Mouse (Mus musculus) naive thymus-derived CD4-positive, alpha-beta T cell, adult 2 months (primary cell): ENCODE data around the gene Uba2.
"Not testable (repeated sequence)": the region's sequence is repeated elsewhere in the genome, so short reads cannot be mapped to it uniquely, and the experiment has no call there.

Experiments
- DNase-seq: peaks from one replicate; pipeline ENCODE4 v3.0.0-alpha.2; 2011; ENCODE audit warnings: low read depth

Gene Uba2

DNA sequence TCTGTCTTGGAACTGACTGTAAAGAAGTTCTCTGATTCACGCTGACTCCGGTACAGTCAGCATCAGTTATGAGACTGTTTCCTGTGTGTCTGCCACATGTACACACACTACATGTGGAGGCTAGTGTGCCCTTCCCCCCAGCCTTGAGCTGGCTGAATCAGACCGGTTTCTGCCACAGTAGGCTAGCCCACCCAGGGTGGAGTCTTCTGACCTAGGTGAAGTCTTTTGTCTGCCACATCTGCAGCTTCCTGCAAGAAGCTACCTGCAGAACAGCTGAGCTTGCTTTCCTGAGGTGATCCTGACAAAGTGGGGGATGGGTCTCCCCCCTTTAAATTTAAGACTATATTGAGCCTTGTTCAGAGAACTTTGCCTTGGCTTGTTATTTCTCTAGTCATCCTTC is at the start of gene Uba2:
Gene Uba2 (minus strand): TSS at position 146 of the 400 bp plus-strand sequence.
- DNase-seq = no peak

DNA sequence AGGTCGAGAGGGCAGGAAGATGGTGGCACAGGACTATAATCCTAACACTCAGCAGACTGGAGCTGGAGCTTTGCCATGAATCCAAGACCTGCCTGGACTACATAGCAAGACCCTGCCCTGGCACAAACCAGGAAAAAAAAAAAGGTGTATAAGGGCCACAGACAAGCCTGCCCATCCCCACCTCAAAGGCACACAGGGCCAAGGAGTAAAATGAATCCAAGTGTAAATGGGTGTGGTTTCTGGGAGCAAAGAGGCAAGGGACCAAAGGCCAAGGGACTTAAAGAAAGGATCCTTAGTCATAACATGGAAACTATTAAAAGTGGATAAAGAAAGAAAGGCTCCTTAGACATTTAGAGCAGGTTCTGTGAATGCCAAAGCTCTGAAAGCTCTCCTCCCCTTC is 49.1 kb upstream of the Uba2 start:
- DNase-seq = no peak

DNA sequence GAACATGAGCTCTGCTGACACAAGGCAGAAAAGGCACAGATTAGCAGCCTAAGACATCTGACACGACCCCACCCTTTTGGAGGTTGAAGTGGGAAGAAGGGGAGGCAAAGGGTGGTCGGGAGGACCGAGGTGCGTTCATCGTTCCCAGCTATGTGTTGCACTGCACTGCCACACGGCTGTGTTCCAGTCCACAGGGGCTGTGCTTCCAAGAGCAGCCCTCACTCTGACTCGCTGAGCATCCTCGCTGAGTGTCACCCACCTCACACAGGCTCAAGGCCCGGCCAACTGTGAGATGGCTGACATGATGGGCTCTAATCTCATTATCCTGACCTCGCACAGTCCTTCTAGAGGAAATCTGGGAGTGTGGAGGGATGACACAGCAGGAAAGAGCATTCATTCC is 47.1 kb upstream of the Uba2 start:
- no peak for DNase-seq

DNA sequence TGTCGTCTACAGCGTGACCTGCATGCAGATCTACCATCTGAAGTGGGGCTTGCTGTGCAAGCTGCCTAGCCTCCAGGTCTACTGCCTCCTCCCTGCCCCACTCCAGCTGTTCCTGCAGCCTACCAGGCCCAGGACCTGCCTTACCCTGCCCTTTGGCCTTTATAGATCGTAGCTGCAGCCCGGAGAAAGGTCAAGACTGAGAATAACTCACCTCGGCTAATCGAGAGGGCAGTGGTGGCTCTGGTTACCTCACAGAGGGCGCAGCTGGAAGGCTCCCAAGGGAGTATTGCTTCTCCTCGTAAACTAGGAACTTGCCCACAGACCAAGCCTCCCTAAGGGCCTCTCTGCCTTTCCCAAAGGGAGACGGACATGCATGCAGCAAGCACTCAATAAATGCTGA is 46.1 kb upstream of the Uba2 start:
- no peak for DNase-seq

DNA sequence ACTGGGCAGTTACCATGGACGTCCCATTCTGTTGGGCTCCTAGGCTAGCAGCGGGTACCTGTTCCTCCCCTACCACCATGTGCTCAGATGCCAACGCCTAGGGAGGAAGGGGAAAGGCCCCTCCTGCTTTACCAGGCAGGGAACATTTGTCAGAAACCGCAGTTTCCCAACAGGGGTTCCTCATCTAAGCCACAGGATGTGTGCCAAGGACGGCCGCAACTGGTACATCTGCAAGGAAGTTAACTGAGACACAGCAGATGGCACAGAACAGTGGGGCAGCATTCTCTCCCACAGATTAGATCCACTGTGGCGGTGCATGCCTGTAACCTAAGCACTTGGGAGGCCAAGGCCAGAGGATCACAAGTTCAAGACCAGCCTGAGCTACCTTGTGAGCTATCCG is 45.2 kb upstream of the Uba2 start:
- DNase-seq = no peak

- no peak for DNase-seq
Observed at GRCm38 (mm10) chr7:34213281-34213680, 43.9 kb upstream of the Uba2 start.

GRCm38 (mm10) chr7:34208027-34208745 is 38.8 kb upstream of the Uba2 start:
- no peak for DNase-seq

GRCm38 (mm10) chr7:34206331-34206730 is 36.9 kb upstream of the Uba2 start:
- DNase-seq = no peak

DNA sequence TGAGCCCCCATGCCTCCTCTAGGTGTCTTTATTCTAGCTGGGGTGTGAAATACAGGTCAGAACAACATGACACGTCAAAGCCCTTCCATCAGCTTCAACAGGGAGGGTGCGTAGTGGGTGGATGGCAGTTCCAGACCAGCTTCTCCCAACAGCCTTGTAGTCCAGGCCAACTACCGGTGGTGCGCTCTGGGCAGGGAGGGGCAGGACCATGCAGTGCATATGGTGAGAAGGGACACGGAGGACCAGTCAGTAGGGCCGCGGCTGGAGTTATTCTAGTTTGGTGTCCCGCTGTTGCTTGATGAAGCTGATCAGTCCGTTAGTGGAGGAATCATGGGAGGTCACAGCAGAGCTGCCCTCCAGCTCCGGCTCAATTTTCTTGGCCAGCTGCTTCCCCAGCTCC is 32.7 kb upstream of the Uba2 start:
- DNase-seq = not testable (repeated sequence)

GRCm38 (mm10) chr7:34200829-34201228 is 31.4 kb upstream of the Uba2 start:
- no peak for DNase-seq

GRCm38 (mm10) chr7:34198346-34198745 is 28.9 kb upstream of the Uba2 start:
- DNase-seq = peak; percentile 80

GRCm38 (mm10) chr7:34196132-34197128 is 27.0 kb upstream of the Uba2 start, which contains the start of gene Pdcd2l:
TSS of gene Pdcd2l (minus strand) at chr7:34196661.
- DNase-seq = peak; percentile 93

DNA sequence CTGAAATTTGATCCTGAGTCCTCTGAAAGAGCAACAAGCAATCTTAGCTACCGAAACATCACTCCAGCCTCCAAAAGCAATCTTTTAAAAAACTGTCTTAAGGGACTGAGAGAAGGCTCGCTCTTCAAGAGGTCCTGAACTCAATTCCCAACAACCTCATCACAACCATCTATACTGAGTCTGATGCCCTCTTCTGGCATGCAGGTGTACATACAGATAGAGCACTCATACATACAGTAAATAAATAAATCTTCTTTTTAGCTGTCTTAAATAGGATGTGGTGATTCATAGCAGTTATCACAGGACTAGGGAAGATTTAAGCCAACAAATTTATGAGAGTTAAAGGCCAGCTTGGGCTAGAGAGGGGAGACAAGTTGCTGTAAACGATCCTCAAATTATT is 26.2 kb upstream of the Uba2 start:
- DNase-seq = peak; percentile 38

DNA sequence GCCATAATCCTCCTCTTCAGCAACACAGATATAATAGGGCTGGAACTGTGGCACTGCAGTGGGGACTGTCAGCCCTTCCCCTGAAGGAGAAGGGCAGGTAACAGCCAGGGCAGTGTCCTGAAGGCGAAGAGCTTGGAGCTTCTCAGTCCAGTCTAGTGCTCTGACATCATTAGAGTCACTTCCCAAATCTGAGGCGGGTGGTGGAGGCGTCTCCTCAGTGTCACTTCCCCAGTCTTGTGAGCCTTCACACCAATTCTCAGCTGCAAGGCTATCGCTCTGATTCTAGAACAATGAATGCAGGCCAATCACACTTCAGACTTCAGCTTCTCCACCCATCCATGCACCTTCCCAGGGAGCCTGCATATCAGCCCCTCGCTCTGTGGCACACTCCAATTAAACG is 23.4 kb upstream of the Uba2 start:
- no peak for DNase-seq

GRCm38 (mm10) chr7:34189376-34189989 is 20.1 kb upstream of the Uba2 start:
- DNase-seq = no peak

DNA sequence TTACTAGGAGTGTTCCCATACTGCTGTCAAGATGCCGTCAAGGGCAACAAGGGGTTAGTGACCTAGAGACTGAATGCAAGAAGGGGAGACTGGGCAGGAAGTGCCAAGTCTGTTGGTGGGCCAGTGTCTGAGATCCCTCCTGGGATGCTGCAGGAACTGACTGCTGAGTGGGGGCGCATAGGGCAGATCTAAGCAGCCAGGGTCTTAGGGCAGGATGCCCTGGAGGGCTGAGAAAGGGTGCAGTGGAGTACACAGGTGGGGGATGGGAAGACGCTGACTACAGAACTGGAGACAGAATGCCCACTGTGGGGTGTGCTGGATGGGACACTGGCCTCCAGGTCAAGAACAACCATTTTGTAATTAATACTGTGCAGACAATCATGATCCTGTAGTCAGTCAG is 14.4 kb upstream of the Uba2 start:
- DNase-seq = no peak

DNA sequence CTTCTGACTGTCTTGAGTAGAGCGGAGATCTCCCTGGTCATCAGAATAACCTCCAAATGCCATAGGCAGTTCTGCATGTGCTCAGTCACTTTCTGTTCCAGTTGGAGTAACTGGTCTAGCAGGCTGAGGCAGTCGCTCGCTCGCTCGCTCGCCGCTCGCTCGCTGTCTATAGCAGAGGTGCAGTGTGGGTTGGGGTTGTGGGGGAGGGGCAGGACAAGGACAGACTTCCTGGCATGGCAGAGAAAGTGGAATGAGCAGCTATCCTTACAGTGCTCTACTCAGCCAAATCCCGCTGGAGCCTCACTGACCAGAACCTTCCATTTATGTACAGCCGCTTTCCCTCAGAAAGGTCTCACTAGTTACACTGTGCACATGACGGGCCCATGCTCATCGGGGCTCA is 14.0 kb upstream of the Uba2 start:
- DNase-seq = no peak

DNA sequence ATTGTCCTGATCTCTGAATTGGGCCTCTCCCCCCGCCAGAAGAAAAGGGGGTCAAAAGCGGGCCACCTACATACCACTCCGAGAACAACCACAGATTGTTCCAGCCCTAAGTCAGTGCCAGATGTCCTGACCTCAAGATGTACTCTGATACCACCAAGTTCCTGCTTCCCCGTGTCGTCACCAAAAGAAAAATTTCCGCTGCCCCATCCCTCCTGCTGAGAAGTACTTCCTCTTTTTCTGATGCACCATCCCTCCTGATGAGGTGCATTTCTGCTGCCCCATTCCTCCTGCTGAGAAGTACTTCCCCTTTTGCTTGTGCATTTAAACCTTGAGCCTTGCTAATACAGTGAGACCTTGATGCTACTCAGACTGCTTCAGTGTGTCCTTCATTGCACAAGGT is 6.8 kb upstream of the Uba2 start:
- not testable (repeated sequence) for DNase-seq

DNA sequence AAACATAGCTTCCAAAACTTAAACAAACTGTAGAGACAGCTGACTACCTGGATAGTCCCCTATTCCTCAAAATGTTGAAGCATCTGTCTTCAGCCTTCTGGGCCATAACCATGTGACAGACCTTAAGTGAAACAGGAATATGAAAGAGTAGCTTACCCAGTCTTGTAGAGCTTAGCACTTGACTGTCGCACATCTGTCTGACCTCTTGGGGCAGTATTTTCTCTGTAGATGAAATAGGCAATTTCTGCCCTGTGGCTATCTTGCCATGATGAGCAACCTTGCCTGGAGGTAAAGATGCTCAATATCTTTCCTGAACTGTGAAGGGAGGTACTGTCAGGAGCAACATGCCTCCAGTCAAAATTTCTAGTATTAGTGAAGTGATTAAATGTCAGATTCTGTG is 2.9 kb upstream of the Uba2 start:
- no peak for DNase-seq

DNA sequence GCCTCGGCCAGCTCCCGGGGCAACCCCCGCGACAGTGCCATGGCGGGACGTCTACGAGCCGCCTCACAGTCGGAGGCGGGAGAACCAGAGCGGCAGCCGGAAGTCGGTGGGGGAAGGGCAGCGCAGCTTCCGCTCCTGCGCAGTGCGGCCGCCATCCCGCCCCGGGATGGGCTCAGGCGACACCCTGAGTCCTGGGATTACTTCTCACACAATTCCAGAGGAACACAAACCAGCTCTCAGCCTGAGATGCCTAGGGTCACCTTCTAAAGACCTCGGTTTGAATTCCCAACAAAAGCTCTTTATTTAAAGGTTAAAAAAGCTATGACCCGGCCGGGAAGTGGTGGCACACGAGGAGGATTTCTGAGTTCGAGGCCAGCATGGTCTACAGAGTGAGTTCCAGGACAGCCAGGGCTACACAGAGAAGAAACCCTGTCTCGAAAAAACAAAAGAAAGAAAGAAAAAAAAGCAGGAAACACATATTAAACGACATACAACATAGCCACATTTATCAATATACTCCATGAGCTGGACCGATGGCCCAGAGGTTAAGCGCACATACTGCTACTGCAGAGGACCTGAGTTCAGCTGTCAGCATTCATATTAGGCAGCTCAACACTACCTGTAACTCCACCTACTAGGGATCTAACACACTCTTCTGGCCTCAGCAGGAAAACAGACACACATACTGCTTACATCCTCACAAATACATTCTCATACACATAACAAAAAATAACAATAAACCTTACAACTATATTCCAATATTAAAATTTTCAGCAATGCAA is 738 bp downstream of the Uba2 start:
- DNase-seq = peak; percentile 91

DNA sequence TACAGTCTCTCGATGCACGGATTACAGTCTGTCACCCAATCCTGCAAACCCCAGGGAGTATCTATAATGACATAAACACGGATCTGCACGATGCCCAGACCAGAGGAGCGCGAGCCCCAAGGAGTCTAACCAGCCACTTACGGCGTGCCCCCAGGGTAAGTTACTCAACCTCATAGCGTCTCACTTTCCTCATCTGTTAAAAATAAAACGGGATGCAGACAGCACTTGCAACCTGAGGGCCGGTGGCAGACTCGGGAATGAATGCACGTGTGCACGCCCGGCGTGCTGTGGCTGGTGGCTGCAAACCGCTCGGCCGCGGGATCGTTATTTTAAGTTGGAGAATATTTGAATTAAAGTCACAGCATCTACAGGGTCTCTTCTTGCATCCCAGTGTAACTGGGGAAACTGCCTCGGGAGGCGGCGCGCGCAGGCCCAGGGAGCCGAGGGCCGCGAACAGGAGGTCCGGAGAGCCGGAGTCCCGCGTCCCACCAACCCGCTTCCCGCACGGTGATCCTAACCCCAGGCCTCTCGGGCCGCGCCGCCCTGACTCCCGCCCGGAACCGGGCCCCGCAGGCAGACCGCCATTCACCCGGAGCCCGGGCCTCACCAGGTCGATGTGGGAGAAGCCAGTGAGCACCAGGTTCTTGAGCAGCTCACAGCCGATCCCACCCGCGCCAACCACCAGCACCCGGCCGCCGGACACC is 1.5 kb downstream of the Uba2 start:
- DNase-seq = no peak
